Mouse (Mus musculus) heart, adult 2 months (tissue): Measurements from ENCODE around the gene Nlgn2.

ENCODE experiments used
- CTCF ChIP-seq: fragments of 200-600 bp; IDR thresholded peaks from 2 replicates; pipeline ENCODE4 v1.8.1; 2022; ENCODE audit warnings: antibody characterized with exemption, mild to moderate bottlenecking, moderate library complexity
- POLR2A ChIP-seq: fragments of 200-500 bp; IDR thresholded peaks from 2 replicates; pipeline ENCODE4 v1.6.1; 2011; ENCODE audit warnings: mild to moderate bottlenecking, low read depth, low read length, control low read depth; ENCODE audit not compliant: insufficient read depth

DNA sequence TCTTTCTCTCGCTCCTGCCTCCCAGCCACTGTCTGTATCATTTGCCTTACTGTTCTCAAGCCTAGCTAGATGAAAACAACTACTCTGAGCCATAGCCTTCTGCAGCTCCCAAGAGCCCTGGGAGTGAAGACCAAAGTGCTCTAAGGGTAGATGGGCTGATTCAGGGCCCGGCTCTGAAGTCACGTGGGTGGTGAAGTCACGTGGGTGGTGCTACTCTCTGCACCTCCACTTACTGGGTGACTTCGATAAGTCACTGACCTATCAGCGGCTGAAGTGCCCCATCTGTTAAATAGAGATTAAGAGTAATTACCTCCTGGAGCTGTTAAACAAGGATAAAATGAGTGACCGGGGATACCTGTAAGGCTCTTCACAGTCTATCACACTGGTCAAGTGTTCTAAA lies 16.4 kb upstream of the Nlgn2 start:
- no peak for TF ChIP-seq POLR2A
- no peak for TF ChIP-seq CTCF
